Mouse (Mus musculus): Measurements from ENCODE around the gene Ptprcap. TPM values are rescaled to one million over a fixed set of nuclear protein-coding genes. Genes with fewer than 3 reads are reported as not detected.

The Ptprcap gene
- polyA plus RNA-seq (2012; rRNA removed; ENCODE audit: low replicate concordance): 5.9 and 12.6 TPM in 2 replicates

GRCm38 (mm10) chr19:4153232-4153654 is at the start of gene Ptprcap:
Gene Ptprcap (plus strand): TSS chr19:4153604.

GRCm38 (mm10) chr19:4125741-4126696 is 27.4 kb upstream of the Ptprcap start, which contains the start of gene Aip:
Gene Aip (minus strand): TSS chr19:4125858.

GRCm38 (mm10) chr19:4139446-4139845 is 14.0 kb upstream of the Ptprcap start, which contains the start of gene Gpr152:
Gene Gpr152 (plus strand): TSS chr19:4139787.

GRCm38 (mm10) chr19:4143759-4144268 is 9.6 kb upstream of the Ptprcap start, which contains the start of gene Cabp4:
Gene Cabp4 (minus strand): TSS chr19:4144033.

GRCm38 (mm10) chr19:4148491-4148806 is 5.0 kb upstream of the Ptprcap start, which contains the start of gene Coro1b:
Gene Coro1b (plus strand): TSS chr19:4148619.

GRCm38 (mm10) chr19:4162646-4163542 is 9.5 kb downstream of the Ptprcap start, which contains the start of gene Rps6kb2:
Gene Rps6kb2 (minus strand): TSS chr19:4163354.

GRCm38 (mm10) chr19:4175368-4175947 is 22.1 kb downstream of the Ptprcap start, which contains the start of gene Carns1:
Gene Carns1 (minus strand): TSS chr19:4175479.

GRCm38 (mm10) chr19:4190831-4191334 is 37.5 kb downstream of the Ptprcap start, which contains the start of gene Tbc1d10c:
Gene Tbc1d10c (minus strand): TSS chr19:4191284.

GRCm38 (mm10) chr19:4191528-4192250 is 38.3 kb downstream of the Ptprcap start, which contains the start of gene Ppp1ca:
Gene Ppp1ca (plus strand): TSS chr19:4192065.

GRCm38 (mm10) chr19:4201291-4201909 is 48.0 kb downstream of the Ptprcap start, which contains the start of gene Rad9a:
Gene Rad9a (minus strand): TSS chr19:4201662.

Other genes with a start within 250 kb of the Ptprcap start
- gene Tcirg1, start 246.5 kb upstream of the Ptprcap start, polyA plus RNA-seq (2012; rRNA removed; ENCODE audit: low replicate concordance): 152 and 212 TPM in 2 replicates
- gene Ndufs8, start 240.8 kb upstream of the Ptprcap start, polyA plus RNA-seq (2012; rRNA removed; ENCODE audit: low replicate concordance): 277 and 311 TPM in 2 replicates
- gene Aldh3b1, start 223.8 kb upstream of the Ptprcap start, polyA plus RNA-seq (2012; rRNA removed; ENCODE audit: low replicate concordance): 11.6 and 18.9 TPM in 2 replicates
- 165 and 222 TPM in 2 replicates for gene Unc93b1, start 218.4 kb upstream of the Ptprcap start, polyA plus RNA-seq (2012; rRNA removed; ENCODE audit: low replicate concordance)
- 0.50 and 1.5 TPM in 2 replicates for gene Aldh3b3, start 195.0 kb upstream of the Ptprcap start, polyA plus RNA-seq (2012; rRNA removed; ENCODE audit: low replicate concordance)
- 23.0 and 56.2 TPM in 2 replicates for gene Aldh3b2, start 181.3 kb upstream of the Ptprcap start, polyA plus RNA-seq (2012; rRNA removed; ENCODE audit: low replicate concordance)
- 37.6 and 75.0 TPM in 2 replicates for gene Acy3, start 167.0 kb upstream of the Ptprcap start, polyA plus RNA-seq (2012; rRNA removed; ENCODE audit: low replicate concordance)
- gene Tbx10, start 160.9 kb upstream of the Ptprcap start, polyA plus RNA-seq (2012; rRNA removed; ENCODE audit: low replicate concordance): not detected in 2 replicates
- 8.2 and 27.4 TPM in 2 replicates for gene Nudt8, start 153.0 kb upstream of the Ptprcap start, polyA plus RNA-seq (2012; rRNA removed; ENCODE audit: low replicate concordance)
- gene Gm49405, start 153.0 kb upstream of the Ptprcap start, polyA plus RNA-seq (2012; rRNA removed; ENCODE audit: low replicate concordance): 0.85 and 3.3 TPM in 2 replicates
- gene Doc2g, start 150.3 kb upstream of the Ptprcap start, polyA plus RNA-seq (2012; rRNA removed; ENCODE audit: low replicate concordance): 3.1 and 10.1 TPM in 2 replicates
- gene Ndufv1, start 140.8 kb upstream of the Ptprcap start, polyA plus RNA-seq (2012; rRNA removed; ENCODE audit: low replicate concordance): 208 and 265 TPM in 2 replicates
- gene Gstp1, start 115.6 kb upstream of the Ptprcap start, polyA plus RNA-seq (2012; rRNA removed; ENCODE audit: low replicate concordance): 601 and 616 TPM in 2 replicates
- gene Gstp2, start 107.6 kb upstream of the Ptprcap start, polyA plus RNA-seq (2012; rRNA removed; ENCODE audit: low replicate concordance): 48.1 and 59.0 TPM in 2 replicates
- 2.2 and 2.5 TPM in 2 replicates for gene Gstp3, start 94.0 kb upstream of the Ptprcap start, polyA plus RNA-seq (2012; rRNA removed; ENCODE audit: low replicate concordance)
- gene Cabp2, start 72.0 kb upstream of the Ptprcap start, polyA plus RNA-seq (2012; rRNA removed; ENCODE audit: low replicate concordance): not detected in 2 replicates
- gene Cdk2ap2, start 56.4 kb upstream of the Ptprcap start, polyA plus RNA-seq (2012; rRNA removed; ENCODE audit: low replicate concordance): 139 and 211 TPM in 2 replicates
- 115 and 122 TPM in 2 replicates for gene Pitpnm1, start 53.6 kb upstream of the Ptprcap start, polyA plus RNA-seq (2012; rRNA removed; ENCODE audit: low replicate concordance)
- 127 and 158 TPM in 2 replicates for gene Aip, start 27.7 kb upstream of the Ptprcap start, polyA plus RNA-seq (2012; rRNA removed; ENCODE audit: low replicate concordance)
- 0.26 and 0.43 TPM in 2 replicates for gene Gpr152, start 13.8 kb upstream of the Ptprcap start, polyA plus RNA-seq (2012; rRNA removed; ENCODE audit: low replicate concordance)
- 0.59 and 0.64 TPM in 2 replicates for gene Cabp4, start 9.6 kb upstream of the Ptprcap start, polyA plus RNA-seq (2012; rRNA removed; ENCODE audit: low replicate concordance)
- 355 and 367 TPM in 2 replicates for gene Coro1b, start 5.0 kb upstream of the Ptprcap start, polyA plus RNA-seq (2012; rRNA removed; ENCODE audit: low replicate concordance)
- 48.6 and 51.8 TPM in 2 replicates for gene Rps6kb2, start 9.8 kb downstream of the Ptprcap start, polyA plus RNA-seq (2012; rRNA removed; ENCODE audit: low replicate concordance)
- gene Carns1, start 21.9 kb downstream of the Ptprcap start, polyA plus RNA-seq (2012; rRNA removed; ENCODE audit: low replicate concordance): 12.9 and 15.8 TPM in 2 replicates
- gene Tbc1d10c, start 37.7 kb downstream of the Ptprcap start, polyA plus RNA-seq (2012; rRNA removed; ENCODE audit: low replicate concordance): 4.8 and 10.3 TPM in 2 replicates
- 495 and 521 TPM in 2 replicates for gene Ppp1ca, start 38.5 kb downstream of the Ptprcap start, polyA plus RNA-seq (2012; rRNA removed; ENCODE audit: low replicate concordance)
- 37.6 and 43.6 TPM in 2 replicates for gene Rad9a, start 48.1 kb downstream of the Ptprcap start, polyA plus RNA-seq (2012; rRNA removed; ENCODE audit: low replicate concordance)
- 8.6 and 37.5 TPM in 2 replicates for gene Clcf1, start 60.6 kb downstream of the Ptprcap start, polyA plus RNA-seq (2012; rRNA removed; ENCODE audit: low replicate concordance)
- not detected in 2 replicates for gene AC109138.7, start 60.8 kb downstream of the Ptprcap start, polyA plus RNA-seq (2012; rRNA removed; ENCODE audit: low replicate concordance)
- 133 and 268 TPM in 2 replicates for gene Pold4, start 78.3 kb downstream of the Ptprcap start, polyA plus RNA-seq (2012; rRNA removed; ENCODE audit: low replicate concordance)
- 50.2 and 94.5 TPM in 2 replicates for gene Ssh3, start 115.6 kb downstream of the Ptprcap start, polyA plus RNA-seq (2012; rRNA removed; ENCODE audit: low replicate concordance)
- gene Ankrd13d, start 129.5 kb downstream of the Ptprcap start, polyA plus RNA-seq (2012; rRNA removed; ENCODE audit: low replicate concordance): 3.6 and 11.6 TPM in 2 replicates
- gene Grk2, start 152.6 kb downstream of the Ptprcap start, polyA plus RNA-seq (2012; rRNA removed; ENCODE audit: low replicate concordance): 78.6 and 99.4 TPM in 2 replicates
- gene Kdm2a, start 244.7 kb downstream of the Ptprcap start, polyA plus RNA-seq (2012; rRNA removed; ENCODE audit: low replicate concordance): 97.1 and 163 TPM in 2 replicates